Mouse (Mus musculus): Measurements from ENCODE around the gene Galnt6.

Galnt6 gene

DNA sequence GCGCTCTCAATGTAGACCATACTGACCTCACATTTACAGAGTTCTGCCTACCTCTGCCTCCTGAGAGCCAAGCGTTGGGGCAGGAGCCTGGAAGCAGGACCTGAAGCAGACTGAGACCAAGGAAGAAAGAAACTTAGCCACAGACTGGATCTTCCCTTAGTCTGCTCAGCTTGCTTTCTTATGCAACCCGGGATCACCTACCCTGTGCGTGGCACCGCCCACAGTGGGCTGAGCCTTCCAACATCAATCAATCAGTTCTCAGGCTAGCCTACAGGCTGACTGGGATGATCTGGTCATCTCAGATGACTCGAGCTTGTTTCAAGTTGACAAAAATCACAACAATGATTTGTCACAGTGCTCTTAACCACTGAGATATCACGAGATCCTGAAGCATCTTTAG, 24.9 kb upstream of the Galnt6 start:
- no peak for DNase-seq (ENCODE audit: low spot score)

DNA sequence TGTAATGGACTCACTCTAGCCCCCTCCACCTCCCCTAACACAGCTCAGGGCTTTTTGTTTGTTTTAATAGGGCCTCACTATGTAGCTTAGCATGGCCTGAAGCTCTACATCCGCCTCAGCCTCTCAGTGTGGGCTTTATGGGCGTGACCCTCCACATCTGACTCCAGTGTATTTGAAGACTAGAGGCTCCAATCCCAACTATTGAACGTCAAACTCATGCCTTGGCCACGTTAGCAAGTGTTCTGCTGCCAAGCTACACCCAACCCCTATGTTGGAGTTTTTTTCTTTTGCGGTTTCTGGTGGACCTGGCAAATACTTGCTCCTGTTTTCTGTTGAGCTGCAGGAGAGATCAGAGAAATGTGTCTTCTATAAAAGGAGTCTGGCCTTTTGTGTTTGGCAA, 23.9 kb upstream of the Galnt6 start:
- no peak for DNase-seq (ENCODE audit: low spot score)

DNA sequence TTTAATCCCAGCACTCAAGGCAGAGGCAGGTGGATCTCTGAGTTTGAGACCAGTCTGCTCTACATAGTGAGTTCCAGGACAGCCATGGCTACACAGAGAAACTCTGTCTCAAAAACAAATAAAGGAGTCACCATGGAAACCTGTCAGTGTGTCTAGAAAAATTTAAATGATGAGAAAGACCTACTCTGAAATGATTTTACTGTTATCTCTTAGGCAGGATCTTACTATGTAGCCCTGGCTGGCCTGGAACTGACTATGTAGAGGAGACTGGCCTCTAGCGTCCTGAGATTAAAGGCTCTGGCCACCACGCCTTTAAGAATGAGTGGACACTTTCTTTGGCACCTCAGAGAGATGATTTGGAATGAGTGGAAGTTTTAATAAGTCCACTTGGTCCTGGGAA, 23.3 kb upstream of the Galnt6 start:
- no peak for DNase-seq (ENCODE audit: low spot score)

DNA sequence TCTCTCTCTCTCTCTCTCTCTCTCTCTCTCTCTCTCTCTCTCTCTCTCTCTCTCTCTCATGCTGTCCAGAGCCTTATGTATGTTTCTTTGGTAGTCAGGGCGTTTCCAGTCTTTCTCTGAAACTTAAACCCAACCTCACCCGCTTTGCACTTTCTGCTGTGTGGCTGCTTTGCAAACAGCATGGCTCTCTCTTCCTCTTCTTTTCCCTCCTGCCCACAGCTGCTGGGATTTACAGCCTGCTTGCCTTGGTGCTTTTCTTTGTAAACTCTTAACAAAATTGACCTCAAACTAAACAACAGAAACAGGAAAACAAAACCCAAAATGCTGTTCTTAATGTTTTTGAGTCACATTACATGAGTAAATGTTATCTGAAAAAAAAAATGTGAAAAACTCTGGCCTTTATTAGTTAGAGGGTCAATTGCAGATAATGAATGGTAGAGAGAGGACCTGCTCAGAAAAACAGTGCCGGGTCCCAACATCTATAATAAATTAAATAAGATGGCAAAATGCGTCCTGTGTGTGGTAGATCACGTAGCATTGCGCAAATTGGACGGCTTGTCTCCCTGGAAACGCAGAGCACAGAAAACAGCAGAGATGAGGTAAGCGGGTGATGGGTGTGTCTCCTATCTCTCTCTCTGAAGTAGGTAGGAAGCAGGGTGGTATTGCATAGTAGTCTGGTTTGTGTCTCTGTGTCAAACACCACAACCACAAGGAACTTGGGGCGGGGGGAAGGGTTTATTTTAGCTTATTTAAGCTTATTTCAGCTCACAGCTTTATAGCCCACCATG, 20.8 kb upstream of the Galnt6 start:
- no peak for DNase-seq (ENCODE audit: low spot score)

DNA sequence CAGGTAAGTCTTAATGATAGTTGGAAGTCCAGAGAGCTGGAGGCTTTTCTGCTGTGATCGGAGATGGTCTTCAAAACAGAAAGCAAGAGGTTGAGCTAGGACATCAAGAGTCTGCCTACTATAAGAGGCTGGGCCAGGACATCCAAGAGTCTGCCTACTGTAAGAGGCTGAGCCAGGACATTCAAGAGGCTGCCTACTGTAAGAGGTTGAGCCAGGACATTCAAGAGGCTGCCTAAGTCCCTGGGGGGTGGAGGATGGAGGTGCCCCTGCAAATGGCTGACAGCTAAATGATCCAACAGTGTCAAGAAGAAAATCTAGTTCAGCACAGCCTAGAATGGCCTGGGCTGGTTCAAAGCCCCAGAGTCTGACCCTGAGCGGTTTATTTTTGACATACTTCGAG, 19.4 kb upstream of the Galnt6 start:
- no peak for DNase-seq (ENCODE audit: low spot score)

DNA sequence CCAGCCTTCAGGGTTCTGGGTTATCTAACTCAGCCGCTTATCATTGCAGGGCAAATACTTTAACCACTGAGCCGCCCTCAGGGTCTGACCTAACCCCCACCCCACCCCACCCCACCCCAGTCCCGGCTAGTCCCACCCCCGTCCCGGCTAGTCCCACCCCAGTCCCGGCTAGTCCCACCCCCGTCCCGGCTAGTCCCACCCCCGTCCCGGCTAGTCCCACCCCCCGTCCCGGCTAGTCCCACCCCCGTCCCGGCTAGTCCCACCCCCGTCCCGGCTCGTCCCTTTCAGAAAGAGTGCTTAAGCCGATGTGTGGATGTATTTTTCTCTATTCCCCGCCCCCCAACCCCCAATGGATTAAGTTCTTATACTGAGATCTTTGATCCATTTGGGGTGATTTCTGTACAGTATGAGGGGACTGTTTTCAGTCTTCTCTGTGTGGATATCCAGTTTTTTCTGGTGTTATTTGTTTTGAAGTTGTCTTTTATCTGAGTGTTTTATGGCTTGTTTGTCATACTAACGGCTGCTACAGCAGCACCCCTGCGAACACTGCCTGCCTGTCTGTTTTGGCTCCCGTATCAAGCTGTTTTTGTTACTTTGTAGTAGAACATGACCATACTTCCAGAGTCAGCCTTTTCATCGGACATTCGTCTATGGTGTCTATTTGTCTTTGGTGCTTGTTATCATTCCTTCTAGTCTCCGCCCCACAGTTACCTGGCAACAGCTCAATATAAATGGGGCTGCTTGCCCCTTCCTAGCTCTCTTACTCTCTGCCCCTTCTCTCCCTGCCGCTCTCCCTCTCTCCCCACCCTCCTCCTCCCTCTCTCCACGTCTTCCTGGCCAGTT, 18.2 kb upstream of the Galnt6 start:
- DNase-seq (ENCODE audit: low spot score) = peak; percentile 60

DNA sequence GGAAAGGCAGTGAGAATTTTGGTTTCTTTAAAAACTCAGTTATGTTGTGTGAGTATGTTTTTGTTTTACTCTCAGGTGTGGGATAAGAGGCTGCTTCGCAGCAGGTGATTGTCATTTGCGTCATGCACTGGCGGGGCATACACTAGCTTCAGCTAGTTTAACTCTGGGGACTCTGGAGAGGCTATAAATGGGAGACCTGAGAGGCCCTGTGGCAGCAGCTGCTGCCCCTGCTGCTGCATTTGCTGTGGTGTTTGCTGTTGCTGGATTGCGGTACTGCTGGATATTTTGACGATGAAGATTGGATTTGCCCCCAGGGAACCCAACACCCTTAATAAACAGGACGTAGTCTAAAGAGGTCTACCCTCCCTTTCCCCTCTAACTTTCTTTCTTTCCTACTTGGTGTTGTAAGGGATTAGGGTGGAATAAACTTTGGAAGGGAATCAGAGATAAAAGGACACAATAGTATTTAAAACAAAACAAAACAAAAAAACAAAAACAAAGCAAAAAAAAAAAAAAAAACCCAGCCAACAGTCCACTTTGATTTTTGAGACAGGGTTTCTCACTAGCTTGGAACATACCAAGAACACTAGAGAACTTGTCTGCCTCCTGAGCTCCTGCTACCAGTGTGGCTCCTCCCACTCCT, 17.4 kb upstream of the Galnt6 start:
- no peak for DNase-seq (ENCODE audit: low spot score)

DNA sequence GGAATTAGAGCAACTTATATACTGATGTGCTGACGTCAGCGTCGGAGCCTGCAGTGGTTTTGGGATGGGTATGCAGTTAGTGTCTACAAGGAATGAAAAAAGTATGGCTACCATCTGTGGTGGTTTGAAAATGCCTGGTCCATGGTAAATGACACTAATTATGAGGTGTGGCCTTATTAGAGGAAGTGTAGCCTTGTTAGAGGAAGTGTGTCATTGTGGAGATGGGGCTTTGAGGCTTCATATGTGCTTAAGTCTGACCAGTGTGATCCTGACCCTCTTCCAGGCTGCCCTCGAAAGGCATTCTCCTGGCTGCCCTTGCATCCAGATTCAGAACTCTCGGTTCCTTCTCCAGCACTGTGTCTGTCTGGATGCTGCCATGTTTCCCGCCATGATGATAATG, 14.1 kb upstream of the Galnt6 start:
- no peak for DNase-seq (ENCODE audit: low spot score)

DNA sequence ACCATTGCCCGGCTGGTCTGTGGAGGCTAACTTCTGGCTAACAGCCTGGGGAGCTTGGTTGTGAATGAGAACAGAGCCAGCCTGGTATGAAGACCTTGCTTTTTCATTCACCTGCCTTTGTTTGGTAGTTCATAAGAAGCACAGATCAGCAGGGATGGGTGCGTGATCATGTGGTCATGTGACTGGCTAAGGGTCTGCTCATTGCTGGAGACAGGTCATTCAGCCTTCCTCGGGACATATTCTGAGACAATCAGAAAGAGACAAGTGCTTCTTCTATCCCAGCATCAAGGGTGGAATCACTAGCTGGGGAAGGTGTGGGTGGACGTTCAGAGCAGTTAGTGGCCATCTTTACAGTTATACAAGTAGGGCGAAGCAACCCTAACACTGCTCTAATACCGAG, 10.3 kb upstream of the Galnt6 start:
- DNase-seq (ENCODE audit: low spot score) = no peak

DNA sequence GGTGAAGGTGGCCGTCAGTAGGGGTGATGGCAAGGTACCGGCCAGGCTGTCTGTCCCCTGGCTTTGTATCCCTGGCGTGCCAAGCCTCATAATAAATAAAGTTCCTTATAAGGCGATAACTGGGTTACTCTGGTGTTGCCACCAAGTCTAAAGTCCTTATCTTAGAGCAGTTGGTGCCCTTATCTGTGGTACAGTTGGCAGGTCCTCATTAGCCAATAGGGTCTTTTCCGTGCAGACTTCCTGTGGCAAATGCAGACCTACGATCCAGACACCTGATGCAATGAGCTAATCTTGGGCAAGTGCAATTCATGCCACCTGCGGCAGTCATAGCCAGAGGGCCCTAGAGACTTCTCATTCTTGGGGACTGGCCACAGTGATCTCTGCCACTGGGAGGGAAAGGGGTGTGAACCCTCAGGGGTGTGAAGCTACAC, 9.2 kb upstream of the Galnt6 start:
- DNase-seq (ENCODE audit: low spot score) = no peak

DNA sequence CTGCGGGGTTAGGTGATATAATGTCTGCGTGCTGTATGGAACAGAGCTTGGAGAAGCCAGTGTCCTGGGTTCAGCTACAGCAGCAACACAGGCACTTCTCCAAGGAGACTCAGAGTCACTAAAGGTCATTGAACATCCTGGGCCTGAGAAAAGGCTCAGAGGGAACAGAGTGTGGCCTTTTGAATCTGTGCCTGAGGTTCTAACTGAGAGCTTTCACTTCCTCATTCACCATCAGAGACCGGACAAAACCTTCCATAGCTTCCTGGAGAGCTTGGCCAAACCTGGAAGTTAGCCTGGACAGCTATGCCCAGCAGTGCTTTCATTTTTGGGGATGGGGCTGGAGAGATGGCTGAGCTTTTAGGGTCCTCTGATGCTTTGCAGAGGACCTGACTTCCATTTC, 8.5 kb upstream of the Galnt6 start:
- DNase-seq (ENCODE audit: low spot score) = no peak

DNA sequence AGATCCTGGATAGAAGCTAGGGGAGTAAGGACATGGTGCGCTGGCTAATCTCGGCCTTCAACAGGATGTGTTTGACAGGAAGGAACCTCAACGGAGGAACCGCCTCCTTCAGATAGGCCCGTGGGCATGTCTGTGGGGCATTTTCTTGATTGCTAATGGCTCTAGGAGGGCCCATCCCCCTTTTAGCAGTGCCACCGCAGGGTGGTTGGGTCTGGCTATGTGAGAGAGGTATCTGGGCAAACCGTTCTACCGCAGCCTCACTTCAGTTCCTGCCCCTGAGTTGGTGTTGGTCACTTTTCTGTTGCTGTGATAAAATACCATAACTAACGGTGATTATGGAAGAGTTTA, 6.8 kb upstream of the Galnt6 start:
- no peak for DNase-seq (ENCODE audit: low spot score)

DNA sequence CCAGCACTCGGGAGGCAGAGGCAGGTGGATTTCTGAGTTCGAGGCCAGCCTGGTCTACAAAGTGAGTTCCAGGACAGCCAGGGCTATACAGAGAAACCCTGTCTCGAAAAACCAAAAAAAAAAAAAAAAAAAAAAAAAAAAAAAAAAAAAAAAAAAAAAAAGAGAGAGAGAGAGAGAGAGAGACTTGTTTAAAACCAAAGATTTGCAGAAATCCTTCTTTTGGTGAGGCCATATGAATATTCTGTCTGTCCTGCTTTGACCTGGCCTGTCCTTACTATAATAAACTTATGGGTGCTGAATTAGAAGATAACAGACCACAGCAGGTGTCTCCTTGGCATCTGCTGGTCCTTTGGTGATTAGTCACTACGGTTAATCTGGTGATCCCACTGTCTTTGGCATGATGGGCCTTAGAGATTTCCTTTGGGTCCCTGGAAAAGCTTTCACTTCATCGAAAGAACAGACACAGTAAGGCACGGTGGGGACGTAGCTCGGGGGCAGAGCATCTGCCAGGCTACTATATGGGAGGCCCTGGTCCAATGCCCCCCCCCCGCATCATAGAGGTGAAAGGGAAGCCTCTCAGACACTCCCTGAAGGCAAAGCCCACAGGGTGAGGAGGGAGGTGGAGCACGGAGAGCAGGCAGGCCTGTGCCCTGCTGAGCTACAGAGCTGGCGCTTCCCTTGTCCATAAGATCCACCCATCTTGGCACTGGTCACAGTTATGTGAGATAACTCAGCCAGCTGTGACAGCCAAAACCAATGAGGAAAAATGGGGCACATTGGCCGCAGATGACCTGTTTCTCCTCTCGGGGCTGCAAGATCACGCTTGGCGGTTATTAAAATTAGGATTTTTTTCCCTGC, 6.1 kb upstream of the Galnt6 start:
- DNase-seq (ENCODE audit: low spot score) = no peak

DNA sequence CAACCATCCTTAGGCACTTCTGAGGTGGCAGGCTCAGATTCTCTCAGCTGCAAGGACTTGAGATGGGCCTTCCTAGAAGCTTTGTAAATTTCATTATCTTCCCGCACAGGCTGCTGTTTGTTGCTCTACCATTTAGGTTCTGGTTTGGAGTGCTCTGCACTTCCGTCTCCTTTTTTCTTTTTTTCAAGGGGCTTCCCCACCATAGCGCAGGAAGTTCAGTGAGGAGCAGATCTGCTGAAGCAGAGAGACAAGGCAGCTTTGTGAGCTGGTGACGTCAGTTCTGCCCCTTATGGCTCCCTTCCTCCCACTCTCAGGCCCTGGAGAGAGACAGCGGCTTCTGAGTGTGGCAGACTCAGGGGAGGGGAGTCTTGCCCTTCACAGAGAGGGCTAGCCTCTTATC, 3.4 kb upstream of the Galnt6 start:
- DNase-seq (ENCODE audit: low spot score) = peak; percentile 24

DNA sequence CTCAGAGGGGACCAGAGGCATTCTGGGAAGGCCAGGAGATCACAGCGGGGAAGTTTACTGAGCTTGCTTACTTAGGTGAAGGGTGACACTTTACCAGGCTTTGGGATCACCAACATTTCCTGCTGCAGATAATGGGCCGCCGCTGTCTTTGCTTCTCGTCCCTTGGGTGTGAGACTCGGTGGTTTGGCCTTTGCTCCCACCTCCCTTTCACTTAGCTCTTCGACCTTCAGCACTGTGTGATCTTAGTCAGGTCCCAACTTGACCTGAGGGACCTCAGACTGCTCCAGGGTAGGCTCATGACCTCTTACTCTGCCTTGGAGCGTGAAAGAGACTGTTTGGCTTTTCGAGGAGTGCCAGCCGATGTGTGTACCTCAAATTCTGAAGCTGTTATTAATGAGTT, 1.9 kb upstream of the Galnt6 start:
- no peak for DNase-seq (ENCODE audit: low spot score)

DNA sequence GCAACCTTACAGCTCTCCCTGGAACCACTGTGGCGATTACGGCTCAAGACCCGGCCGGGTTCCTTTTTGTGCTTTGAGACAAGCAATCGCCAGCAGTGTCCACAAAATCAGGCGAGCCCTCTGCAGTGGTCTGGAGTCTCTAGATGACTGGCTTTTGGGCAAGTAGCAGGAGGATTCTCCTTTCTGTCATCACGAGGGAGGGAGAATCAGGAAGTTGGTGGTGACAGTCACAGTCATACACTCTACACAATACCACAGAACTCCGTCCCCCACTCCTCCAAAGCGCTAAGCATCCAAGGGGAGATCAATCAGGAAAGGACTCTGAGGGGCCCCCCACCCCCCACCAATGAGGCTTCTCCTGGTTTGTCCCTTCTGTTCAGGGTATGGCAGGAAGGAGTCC, 590 bp downstream of the Galnt6 start:
- no peak for DNase-seq (ENCODE audit: low spot score)

DNA sequence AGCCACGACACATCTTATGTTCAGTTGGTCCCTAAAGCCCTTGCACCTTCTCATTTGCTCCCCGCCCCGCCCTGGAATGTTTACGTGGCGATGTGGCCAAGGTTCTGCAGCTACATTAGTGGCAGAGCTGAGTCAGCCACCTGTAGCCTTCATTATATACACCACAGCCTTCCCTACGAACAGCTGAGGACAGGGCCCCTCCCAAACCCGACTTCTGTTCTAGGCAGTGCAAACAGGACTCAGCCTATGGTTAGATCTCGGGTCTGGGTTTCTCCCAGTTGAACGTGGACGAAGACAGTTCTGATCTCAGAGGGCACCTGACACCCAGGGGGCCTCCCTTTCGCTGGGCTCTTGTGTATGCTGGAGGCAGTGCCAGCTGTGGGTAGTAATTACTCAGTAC, 1.3 kb downstream of the Galnt6 start:
- no peak for DNase-seq (ENCODE audit: low spot score)

DNA sequence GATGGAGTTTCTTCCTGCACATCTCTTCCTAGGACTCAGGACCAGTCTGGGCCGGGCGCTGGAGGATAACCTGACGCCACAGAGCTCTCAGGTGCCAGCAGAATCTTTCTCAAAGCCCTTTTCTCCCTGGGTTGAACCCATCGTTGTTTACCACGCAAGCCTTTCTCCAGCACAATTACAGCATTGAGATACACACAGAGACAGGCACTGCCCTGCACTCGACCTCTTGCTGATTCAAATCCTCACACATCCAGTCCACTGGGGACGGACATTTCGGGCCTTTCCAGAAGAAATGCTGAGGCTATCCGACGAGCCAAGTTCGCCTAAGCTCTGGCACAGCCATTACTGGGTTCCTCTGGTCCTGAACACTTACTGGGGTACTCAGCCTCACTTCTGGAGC, 2.5 kb downstream of the Galnt6 start:
- no peak for DNase-seq (ENCODE audit: low spot score)

DNA sequence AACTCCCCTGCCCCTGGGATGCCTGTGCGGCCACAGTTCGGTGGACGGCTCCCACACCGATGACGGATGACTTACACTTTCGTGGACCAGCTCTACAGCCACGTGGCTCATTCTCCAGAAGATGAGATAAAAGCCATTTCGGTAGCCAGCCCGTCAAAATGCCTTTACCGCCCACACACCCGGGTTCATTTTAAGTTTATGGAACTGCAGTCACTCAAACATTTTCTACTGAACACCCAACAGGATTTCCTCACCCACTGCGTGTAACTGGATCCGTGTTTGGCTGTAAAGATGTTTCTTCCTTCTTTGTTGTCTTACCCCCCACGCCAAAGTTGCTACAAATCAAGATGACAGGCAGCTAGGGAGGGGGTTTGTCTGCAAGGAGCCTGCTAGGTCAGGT, 5.7 kb downstream of the Galnt6 start:
- no peak for DNase-seq (ENCODE audit: low spot score)

DNA sequence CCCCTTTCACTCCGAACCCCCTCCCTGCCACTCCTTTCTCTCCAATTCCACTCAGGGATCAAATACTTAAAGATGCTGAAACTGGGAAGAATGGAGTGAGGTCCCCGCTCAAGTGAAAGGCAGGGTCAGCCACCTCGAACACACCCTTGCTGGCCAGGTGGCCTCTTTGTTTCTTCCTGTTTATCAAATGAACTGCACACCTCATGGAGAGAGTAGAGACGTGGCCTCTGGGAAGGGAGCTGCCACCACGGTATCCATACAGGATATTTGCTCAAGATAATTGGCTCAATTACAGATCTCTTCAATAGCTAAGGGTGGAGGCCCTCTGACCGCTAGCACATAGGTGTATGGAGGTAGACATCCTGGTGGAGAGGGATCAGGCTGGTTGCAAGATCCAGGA, 6.6 kb downstream of the Galnt6 start:
- DNase-seq (ENCODE audit: low spot score) = no peak

DNA sequence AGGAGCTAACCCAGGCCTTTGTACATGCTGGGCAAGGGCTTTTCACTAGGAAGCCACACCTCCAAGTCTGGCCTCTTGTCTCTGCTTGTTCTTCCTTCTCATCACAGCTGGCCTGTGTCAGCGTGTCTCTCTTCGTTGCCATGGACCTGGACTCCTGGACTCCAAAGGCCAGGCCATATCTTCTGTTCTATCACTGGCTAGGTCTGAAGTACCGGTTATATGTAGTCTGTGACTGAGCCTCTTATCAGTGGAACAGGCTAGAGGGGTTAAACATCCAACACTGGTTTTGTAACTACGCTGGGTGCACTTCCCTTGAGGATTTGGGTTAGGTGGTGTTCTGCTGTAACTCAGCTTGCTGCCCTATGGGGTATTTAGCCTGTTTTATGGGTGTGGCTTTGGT, 7.2 kb downstream of the Galnt6 start:
- DNase-seq (ENCODE audit: low spot score) = no peak

DNA sequence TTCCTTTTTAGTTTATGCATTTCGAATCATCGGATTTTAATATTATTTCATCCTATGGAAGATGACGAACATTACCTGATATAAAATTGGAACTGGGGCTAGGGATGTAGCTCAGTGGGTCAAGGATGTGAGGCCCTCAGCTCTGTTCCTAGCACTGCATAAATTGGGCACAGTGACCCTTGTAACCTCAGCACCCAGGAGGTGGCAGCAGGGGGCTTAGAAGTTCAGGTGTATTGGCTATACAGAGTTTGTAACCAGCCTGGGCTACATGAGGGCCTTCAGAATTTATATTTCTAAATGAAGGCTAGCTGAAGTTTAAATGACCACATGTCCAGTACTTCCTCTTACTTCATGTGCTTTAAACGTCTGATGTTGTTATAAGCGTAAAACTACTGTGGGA, 7.7 kb downstream of the Galnt6 start:
- no peak for DNase-seq (ENCODE audit: low spot score)

Measured in ovary, adult 18-20 months (tissue).